Mouse (Mus musculus) cerebellum, postnatal 10 days (tissue): Measurements from ENCODE around the gene Fdx1l.

Experiments
- DNase-seq, 2 experiments: peaks; one replicate each; pipeline ENCODE4 v3.0.0; 2021; ENCODE audit warnings: mixed read lengths in 2 of 2

Fdx1l gene

GRCm38 (mm10) chr9:21073044-21073840 is at the start of gene Fdx1l, which contains the start of gene Gm49373:
Gene Fdx1l, minus strand, starts transcription at chr9:21073614.
Gene Gm49373, minus strand, starts transcription at chr9:21073096.
- peak; percentile 95 for DNase-seq

- DNase-seq = no peak
These were observed 48.1 kb upstream of the Fdx1l start for GRCm38 (mm10) chr9:21121483-21121882.

- DNase-seq = no peak
These were observed 43.7 kb upstream of the Fdx1l start for GRCm38 (mm10) chr9:21117073-21117472.

- DNase-seq = no peak
These were observed 41.7 kb upstream of the Fdx1l start for GRCm38 (mm10) chr9:21115105-21115504.

GRCm38 (mm10) chr9:21114190-21114589 is 40.8 kb upstream of the Fdx1l start:
- peak; percentile 36 to 45 for DNase-seq

- no peak for DNase-seq
These were observed 40.3 kb upstream of the Fdx1l start for GRCm38 (mm10) chr9:21113751-21114150.

- no peak for DNase-seq
These were observed 34.3 kb upstream of the Fdx1l start for GRCm38 (mm10) chr9:21107607-21108237.

GRCm38 (mm10) chr9:21105760-21106564 is 32.5 kb upstream of the Fdx1l start:
- no peak for DNase-seq

GRCm38 (mm10) chr9:21104814-21105213 is 31.4 kb upstream of the Fdx1l start:
- DNase-seq = no peak

- DNase-seq = no peak
These were observed 28.7 kb upstream of the Fdx1l start for GRCm38 (mm10) chr9:21102076-21102475.

- no peak for DNase-seq
These were observed 27.2 kb upstream of the Fdx1l start for GRCm38 (mm10) chr9:21100447-21101161.

- DNase-seq = no peak
These were observed 24.4 kb upstream of the Fdx1l start for GRCm38 (mm10) chr9:21097793-21098192.

- DNase-seq = no peak
These were observed 22.5 kb upstream of the Fdx1l start for GRCm38 (mm10) chr9:21095958-21096357.

GRCm38 (mm10) chr9:21093423-21093822 is 20.0 kb upstream of the Fdx1l start:
- DNase-seq = no peak

- DNase-seq = peak; percentile 98 to 99
These were observed 18.4 kb upstream of the Fdx1l start, which contains the start of the genes Gm38431 and Raver1 for GRCm38 (mm10) chr9:21091707-21092320. Gene Gm38431, minus strand, starts transcription at chr9:21091997. Gene Raver1, minus strand, starts transcription at chr9:21092008.

GRCm38 (mm10) chr9:21090972-21091706 is 17.7 kb upstream of the Fdx1l start:
- DNase-seq = peak in 1 of 2 experiments; percentile 36

GRCm38 (mm10) chr9:21090537-21090936 is 17.1 kb upstream of the Fdx1l start:
- no peak for DNase-seq

GRCm38 (mm10) chr9:21083324-21083723 is 9.9 kb upstream of the Fdx1l start:
- DNase-seq = no peak

- DNase-seq = peak; percentile 41 to 46
These were observed 7.7 kb upstream of the Fdx1l start for GRCm38 (mm10) chr9:21081127-21081526.

GRCm38 (mm10) chr9:21075625-21076024 is 2.2 kb upstream of the Fdx1l start:
- no peak for DNase-seq

GRCm38 (mm10) chr9:21074173-21074572 is 759 bp upstream of the Fdx1l start:
- DNase-seq = no peak
